Mouse (Mus musculus): ENCODE measurements around the gene Zfr2. TPM values are rescaled to one million over a fixed set of nuclear protein-coding genes. Genes with fewer than 3 reads are reported as not detected.

Zfr2 gene
- total RNA-seq (2023), result 4.3 to 6.4 TPM (median 4.6 TPM) in 4 replicates

DNA sequence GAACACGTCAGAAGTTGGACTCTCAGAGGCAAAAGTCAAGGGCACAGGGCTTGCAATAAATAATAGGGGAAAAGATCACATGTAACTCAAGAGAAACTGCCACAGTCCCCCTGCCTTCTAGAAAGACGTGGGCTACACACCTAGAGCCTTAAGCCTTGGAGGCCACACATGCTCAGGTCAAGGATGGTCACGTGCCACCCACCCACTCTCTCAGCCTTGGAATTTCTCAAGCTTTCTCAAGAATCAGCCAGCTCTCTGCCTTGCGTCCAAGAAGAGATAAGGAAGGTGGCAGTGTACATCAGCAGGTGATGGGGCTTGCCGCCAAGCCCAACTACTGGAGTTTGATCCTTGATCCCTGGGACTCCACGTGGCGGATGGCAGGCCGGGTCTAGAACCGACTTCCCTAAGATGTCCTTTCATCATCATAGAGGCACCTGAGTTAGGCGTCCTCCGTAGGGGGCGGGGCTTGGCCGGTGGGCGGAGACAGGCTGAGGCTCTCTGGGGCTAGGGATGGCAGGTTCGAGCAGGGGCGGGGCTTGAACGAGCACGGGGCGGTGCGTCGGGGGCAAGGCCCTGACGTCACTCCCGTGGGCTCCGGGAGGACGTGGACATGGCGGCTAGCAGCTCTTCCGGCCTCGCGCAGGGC, at the start of gene Zfr2:
TSS of gene Zfr2 (plus strand) at position 576 of the 646 bp plus-strand sequence.

DNA sequence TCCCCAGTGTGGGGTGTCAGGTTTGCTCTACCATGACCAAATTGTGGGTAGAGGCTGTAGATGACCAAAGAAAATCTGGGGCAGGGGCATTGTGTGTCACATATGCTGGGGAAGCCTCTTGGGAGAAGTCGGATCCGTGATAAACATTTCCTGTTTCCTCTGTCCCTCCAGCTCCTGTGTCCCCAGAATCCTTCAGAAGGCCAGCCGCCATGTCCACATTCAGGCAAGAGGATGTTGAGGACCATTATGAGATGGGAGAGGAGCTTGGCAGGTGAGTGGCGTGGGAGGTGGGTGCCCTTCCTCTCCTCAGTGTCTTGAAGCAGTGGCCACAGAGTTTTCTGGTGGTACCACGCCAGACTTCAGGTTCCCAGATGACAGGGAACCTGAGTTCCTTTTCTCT, 49.1 kb upstream of the Zfr2 start, which contains the start of gene 4930442H23Rik:
TSS of gene 4930442H23Rik (minus strand) at position 45 of the 400 bp plus-strand sequence.

DNA sequence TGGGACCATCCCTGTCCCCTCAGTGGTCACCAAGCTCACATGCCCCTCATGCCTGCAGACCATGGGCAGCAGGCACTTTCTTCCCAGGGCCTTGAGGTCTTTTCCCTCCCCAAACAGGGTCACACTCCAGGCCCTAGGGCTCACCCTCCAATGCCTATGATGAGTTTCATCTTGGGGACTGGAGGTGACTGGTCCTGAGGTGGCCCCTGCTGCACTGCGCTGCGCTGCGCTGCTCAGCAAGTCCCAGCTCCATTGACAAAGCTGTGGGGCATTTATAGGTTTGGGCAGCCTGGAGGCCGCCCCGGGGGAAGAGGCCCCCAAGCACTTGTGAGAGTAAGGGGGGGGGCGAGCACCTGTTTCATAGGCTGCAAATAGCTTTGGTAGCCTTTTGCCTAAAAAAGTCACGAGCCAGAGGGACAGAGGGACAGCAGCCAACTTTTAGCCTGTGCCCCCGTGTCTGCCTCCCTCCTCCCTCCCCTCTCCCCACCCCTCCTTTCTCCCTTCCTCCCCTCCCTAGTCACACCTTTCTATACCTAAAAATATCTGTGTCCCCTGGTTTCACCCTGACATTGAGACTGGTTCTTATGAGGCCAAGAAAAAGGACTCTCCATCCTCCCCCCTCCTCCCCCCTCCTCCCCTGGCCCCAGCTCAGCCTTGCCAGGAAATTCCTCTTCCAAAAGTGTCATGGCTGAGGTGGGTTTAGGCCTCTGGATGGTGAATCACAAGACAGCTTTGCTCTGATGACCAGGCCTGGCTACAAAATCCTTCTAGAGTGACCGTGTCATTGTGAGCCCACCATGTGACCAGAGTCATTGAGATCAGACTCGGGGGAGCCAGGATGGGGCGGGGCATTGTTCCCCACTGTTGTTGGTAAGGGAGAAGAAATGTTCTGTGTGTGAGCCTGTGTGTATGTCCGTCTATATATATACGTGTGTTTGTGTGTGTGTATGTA, 30.9 kb upstream of the Zfr2 start, which contains the start of gene Nmrk2:
TSS of gene Nmrk2 (minus strand) at position 245 of the 952 bp plus-strand sequence.

DNA sequence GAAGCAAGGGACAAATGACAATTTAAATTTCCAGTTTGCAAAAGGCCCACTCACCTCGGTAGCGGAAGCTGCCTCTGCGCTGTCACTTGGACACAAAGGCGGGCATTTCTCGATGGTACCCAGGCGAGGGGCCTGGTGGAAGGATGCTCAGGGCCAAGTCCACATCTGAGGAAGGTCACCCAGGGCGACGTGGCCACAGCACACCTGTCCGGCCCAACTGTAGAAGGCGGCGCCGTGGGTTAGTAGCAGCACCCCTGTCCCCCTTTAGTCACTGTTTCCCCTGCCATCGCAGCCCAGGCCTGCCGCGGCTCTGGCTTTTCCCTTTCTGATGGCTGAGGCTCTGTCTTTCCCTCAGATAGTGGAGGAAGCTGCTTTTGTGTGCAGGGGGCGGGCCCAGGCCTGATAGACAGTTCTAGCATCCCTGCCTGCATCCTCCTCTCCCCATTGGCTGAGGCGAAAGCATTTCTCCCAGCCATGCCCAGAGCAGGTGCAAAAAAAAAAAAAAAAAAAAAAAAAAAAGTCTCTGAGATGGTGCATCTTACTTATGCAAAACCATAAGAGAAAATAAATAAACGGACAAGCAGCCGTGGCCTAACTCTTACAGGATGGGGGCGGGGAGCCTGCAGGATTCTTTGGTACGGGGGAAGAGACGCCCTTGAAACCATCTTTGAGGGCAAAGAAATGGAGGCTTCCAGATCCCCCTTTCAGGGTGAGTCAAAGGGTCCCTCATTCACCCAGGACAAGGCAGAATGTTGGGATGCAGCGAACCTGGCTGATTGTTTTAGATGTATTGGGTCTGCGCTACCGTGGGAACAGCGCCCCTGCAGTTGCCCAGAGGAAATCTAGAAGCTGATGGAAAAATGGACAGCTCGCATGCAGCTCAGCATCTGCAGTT, 2.3 kb upstream of the Zfr2 start, which contains the start of gene Atcay:
TSS of gene Atcay (minus strand) at position 396 of the 895 bp plus-strand sequence.

DNA sequence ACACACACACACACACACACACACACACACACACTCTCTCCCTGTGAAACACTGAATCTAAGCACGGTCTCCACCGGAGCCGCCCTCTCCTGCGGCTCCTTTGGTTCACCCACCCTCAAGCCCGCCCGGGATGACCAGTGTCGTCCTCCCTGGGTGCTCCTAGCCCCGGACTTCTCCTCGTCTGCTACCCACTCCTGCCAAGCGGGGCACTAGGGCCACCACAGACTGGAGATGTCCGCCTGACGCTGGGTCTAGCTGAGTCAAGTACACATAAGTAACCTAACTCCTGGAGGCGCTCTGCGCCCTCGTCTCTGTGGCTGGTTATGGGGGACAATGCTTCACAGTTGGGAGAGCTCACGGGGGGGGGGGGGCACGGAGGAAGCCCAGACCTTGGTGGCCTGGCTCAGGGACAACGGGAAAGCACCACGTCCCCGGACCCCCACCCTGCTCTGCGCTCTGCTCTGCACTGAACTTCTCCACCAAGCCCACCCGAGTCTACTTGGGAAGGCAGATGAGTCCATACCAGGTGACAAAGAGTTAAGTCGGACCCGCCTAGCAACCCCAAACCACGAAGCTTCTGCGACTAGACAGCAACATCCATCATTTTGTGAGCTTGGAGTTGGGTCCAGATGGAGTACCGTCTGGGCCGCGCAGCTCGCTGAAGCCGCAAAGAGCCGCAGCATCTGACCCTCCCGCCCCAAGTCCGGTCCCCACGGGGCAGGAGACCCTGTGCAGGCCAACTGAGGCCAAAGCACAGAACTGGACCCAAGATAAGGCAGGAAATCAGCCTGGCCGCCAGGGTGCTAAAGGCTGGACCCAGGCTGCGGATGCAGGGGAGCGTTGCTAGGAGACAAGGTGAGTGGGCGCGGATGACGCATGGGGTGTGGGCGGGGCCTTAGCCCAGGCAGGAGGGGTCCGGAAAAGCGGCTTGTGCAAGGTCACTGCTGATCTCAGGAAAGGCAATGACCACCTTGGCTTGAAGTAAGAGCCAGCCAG, 19.8 kb downstream of the Zfr2 start, which contains the start of gene Matk:
TSS of gene Matk (plus strand) at position 512 of the 996 bp plus-strand sequence.

DNA sequence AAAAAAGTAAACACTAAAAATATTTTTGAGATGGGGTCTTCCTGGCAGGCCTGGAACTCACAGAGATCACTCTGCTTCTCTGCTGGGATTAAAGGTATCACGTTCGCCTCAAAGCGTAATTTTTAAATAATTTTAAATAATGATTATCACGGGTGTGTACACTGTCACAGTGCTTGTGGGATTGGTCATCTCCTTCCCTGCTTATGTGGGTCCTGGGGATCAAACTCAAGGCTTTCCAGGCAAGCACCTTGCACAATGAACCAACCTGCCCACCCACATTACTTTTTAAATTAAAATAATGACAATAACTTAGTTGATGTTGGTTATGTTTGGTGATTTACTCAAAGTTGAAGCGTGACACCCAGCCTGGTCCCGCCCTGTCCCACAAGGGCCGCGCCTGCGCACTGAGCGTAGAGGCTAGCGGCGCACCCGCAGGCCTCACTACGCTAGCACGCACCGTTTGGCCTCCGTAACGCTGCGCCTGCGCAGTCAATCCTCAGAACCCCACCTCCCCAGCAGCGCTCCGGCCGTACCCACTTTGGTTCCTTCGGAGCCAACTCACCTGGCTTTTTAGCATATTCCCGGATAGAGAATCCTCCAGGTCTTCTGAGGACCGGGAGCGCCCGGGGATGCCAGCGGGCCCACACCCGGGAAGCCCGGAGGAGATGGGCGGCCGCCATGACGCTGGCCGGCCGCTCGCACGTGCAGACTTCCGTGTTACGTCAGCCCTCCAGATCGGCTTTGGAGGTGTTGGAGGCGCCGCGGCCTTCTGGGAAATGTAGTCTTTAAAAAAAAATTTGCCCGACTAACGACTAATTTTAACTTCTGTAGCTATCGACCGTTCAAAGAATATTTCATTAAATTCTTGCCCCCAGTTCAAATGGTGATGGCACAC, 33.5 kb downstream of the Zfr2 start, which contains the start of the genes Mrpl54 and Apba3:
TSS of gene Mrpl54 (minus strand) at position 724 of the 895 bp plus-strand sequence.
TSS of gene Apba3 (plus strand) at position 750 of the 895 bp plus-strand sequence.

DNA sequence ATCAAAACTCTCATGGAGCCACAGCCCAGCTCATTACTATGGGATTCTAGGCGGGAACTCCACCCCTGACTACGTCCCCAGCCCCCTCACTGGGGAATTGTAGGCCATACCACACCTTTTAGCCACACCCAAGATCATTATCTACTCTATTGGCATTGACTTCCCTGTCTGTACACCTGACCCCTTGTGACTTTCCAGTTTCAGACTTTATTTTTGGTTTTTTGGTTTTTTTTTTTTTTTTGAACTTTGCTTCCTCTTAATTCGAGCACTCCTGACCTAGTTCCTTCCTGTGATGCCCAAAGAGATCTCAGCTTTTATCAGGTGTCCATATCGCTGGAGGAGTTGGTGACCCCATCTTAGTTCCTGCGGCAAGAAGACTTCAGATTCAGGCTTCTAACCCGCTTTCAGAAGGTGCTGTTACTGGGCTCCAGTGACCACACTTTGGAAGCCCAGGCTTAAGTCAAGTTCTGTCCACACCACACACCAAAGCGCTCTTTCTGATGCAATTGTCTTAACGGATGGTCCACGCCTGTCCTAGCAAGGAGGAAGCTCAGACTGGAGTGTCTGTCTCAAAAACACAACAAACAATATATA, 58.7 kb downstream of the Zfr2 start, which contains the start of gene Tjp3:
TSS of gene Tjp3 (minus strand) at position 71 of the 594 bp plus-strand sequence.

DNA sequence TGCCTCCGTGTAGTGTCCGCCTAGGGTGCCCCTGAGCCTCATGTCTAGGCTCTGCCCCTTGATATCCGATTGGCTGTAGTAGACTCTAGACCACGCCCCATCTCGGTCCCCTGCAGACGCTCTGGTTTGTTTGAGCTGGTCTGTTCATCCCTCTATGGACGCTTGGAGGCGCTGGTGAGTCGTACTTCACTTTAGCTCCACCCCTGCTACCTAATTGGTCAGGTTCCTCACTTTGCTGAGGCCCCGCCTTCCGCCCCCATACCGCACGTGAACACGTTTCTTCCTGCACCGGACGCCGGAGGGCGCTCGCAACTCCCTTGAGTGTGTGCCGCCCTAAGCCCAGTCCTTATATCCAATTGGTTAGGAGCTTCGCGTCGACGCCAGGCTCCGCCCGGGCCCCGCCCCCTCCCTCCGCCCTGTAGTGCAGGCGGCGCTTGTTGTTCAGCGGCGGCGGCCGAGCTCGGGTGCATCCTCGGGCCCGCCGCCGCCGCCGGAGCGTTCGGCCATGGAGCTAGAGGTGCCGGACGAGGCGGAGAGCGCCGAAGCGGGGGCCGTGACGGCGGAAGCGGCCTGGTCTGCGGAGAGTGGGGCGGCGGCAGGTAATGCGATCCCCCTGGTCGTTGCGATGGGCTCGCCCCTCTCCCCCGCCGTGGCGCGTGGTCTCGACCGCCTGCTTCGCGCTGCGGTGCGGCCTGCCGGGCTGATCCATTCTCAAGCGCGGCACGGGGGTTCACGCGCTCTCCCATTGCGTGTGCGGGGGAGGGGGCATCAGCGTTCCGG, 59.8 kb downstream of the Zfr2 start, which contains the start of gene Pip5k1c:
TSS of gene Pip5k1c (plus strand) at position 410 of the 780 bp plus-strand sequence.

Other genes starting within 250 kb of the Zfr2 start
- gene Gng7, start 218.2 kb upstream of the Zfr2 start, total RNA-seq (2023), result 0.27 to 1.4 TPM (median 0.43 TPM) in 4 replicates
- not detected in 4 replicates for gene Diras1, start 207.5 kb upstream of the Zfr2 start, total RNA-seq (2023)
- gene Slc39a3, start 195.7 kb upstream of the Zfr2 start, total RNA-seq (2023), result 11.2 to 15.3 TPM (median 11.6 TPM) in 4 replicates
- gene Sgta, start 173.0 kb upstream of the Zfr2 start, total RNA-seq (2023), result 61.8 to 68.8 TPM (median 65.7 TPM) in 4 replicates
- 13.8 to 17.5 TPM (median 15.7 TPM) in 4 replicates for gene Thop1, start 163.1 kb upstream of the Zfr2 start, total RNA-seq (2023)
- not detected in 4 replicates for gene Creb3l3, start 134.3 kb upstream of the Zfr2 start, total RNA-seq (2023)
- 140 to 154 TPM (median 146 TPM) in 4 replicates for gene Map2k2, start 127.2 kb upstream of the Zfr2 start, total RNA-seq (2023)
- 102 to 107 TPM (median 105 TPM) in 4 replicates for gene Zbtb7a, start 97.9 kb upstream of the Zfr2 start, total RNA-seq (2023)
- gene Pias4, start 65.2 kb upstream of the Zfr2 start, total RNA-seq (2023), result 60.6 to 70.8 TPM (median 66.5 TPM) in 4 replicates
- gene Eef2, start 56.5 kb upstream of the Zfr2 start, total RNA-seq (2023), result 1,970 to 2,090 TPM (median 2,027 TPM) in 4 replicates
- 79.2 to 84.3 TPM (median 81.9 TPM) in 4 replicates for gene Dapk3, start 50.1 kb upstream of the Zfr2 start, total RNA-seq (2023)
- not detected in 4 replicates for gene 4930442H23Rik, start 49.3 kb upstream of the Zfr2 start, total RNA-seq (2023)
- not detected in 4 replicates for gene Nmrk2, start 31.1 kb upstream of the Zfr2 start, total RNA-seq (2023)
- not detected in 4 replicates for gene Atcay, start 2.3 kb upstream of the Zfr2 start, total RNA-seq (2023)
- 25.9 to 37.1 TPM (median 29.9 TPM) in 4 replicates for gene Matk, start 19.8 kb downstream of the Zfr2 start, total RNA-seq (2023)
- gene Mrpl54, start 33.8 kb downstream of the Zfr2 start, total RNA-seq (2023), result 120 to 145 TPM (median 129 TPM) in 4 replicates
- 22.1 to 30.5 TPM (median 26.9 TPM) in 4 replicates for gene Apba3, start 33.8 kb downstream of the Zfr2 start, total RNA-seq (2023)
- 11.7 to 14.1 TPM (median 12.2 TPM) in 4 replicates for gene Tjp3, start 58.4 kb downstream of the Zfr2 start, total RNA-seq (2023)
- gene Pip5k1c, start 59.8 kb downstream of the Zfr2 start, total RNA-seq (2023), result 147 to 164 TPM (median 158 TPM) in 4 replicates
- 45.5 to 50.8 TPM (median 48.1 TPM) in 4 replicates for gene Cactin, start 87.9 kb downstream of the Zfr2 start, total RNA-seq (2023)
- 3.3 to 4.4 TPM (median 3.7 TPM) in 4 replicates for gene Tbxa2r, start 95.6 kb downstream of the Zfr2 start, total RNA-seq (2023)
- 0.57 to 1.1 TPM (median 0.80 TPM) in 4 replicates for gene Gipc3, start 110.1 kb downstream of the Zfr2 start, total RNA-seq (2023)
- 71.5 to 76.8 TPM (median 75.7 TPM) in 4 replicates for gene Hmg20b, start 117.3 kb downstream of the Zfr2 start, total RNA-seq (2023)
- gene Mfsd12, start 124.3 kb downstream of the Zfr2 start, total RNA-seq (2023), result 8.7 to 13.6 TPM (median 9.9 TPM) in 4 replicates
- 5.0 to 8.0 TPM (median 6.8 TPM) in 4 replicates for gene 4930404N11Rik, start 132.7 kb downstream of the Zfr2 start, total RNA-seq (2023)
- 41.9 to 52.4 TPM (median 51.6 TPM) in 4 replicates for gene Fzr1, start 145.4 kb downstream of the Zfr2 start, total RNA-seq (2023)
- 37.0 to 49.1 TPM (median 44.0 TPM) in 4 replicates for gene Dohh, start 151.3 kb downstream of the Zfr2 start, total RNA-seq (2023)
- 1.4 to 3.0 TPM (median 2.2 TPM) in 4 replicates for gene Gm48551, start 151.3 kb downstream of the Zfr2 start, total RNA-seq (2023)
- 2.3 to 8.8 TPM (median 6.4 TPM) in 4 replicates for gene Gm48552, start 155.8 kb downstream of the Zfr2 start, total RNA-seq (2023)
- 4.3 to 8.4 TPM (median 7.4 TPM) in 4 replicates for gene Smim24, start 159.9 kb downstream of the Zfr2 start, total RNA-seq (2023)
- gene Nfic, start 222.5 kb downstream of the Zfr2 start, total RNA-seq (2023), result 18.3 to 24.4 TPM (median 19.5 TPM) in 4 replicates
- gene Celf5, start 249.6 kb downstream of the Zfr2 start, total RNA-seq (2023), result not detected in 4 replicates